Mouse (Mus musculus): ENCODE data around the gene Ppm1k. TPM values are rescaled to one million over a fixed set of nuclear protein-coding genes. Genes with fewer than 3 reads are reported as not detected.

Gene Ppm1k
- total and polyA plus RNA-seq, 3 experiments, result 0.05 to 3.9 (median 2.1) TPM

- DNase-seq (ENCODE audit: low spot score) (peak; percentile 4), ATAC-seq (ENCODE audit: extremely low read depth, insufficient number of reproducible peaks, low FRiP score, poor library complexity, severe bottlenecking) (no peak)
- no peaks in the 10 kb centered on the region for H3K9me3 ChIP-seq (replicated peaks)
- H3K4me3 ChIP-seq (ENCODE audit: low read depth, low read length), result no peak overlapping the region
- no peaks in the 10 kb centered on the region for H3K4me1 ChIP-seq (ENCODE audit: insufficient read depth, low read depth, low read length)
- no peaks in the 10 kb centered on the region for H3K36me3 ChIP-seq (replicated peaks)
- H3K27me3 ChIP-seq (ENCODE audit: insufficient read depth, low read length), result no peaks in the 10 kb centered on the region
- TF ChIP-seq POLR2AphosphoS5 (IDR thresholded peaks at IDR 0.05; ENCODE audit: insufficient replicate concordance, low read depth, low read length) (no peak), TAL1 (conservative IDR thresholded peaks at IDR 0.05; ENCODE audit: low read depth, low read length) (no peak), CTCF (IDR thresholded peaks at IDR 0.05; ENCODE audit: low read depth, low read length) (no peak; the same call in 1 of the 2 replicates), GATA1 (IDR thresholded peaks at IDR 0.05; ENCODE audit: borderline replicate concordance, low read length) (no peak), GATA2 (IDR thresholded peaks at IDR 0.05; ENCODE audit: borderline replicate concordance, low read depth, low read length) (no peak)
These were observed 35.1 kb upstream of the Ppm1k start for GRCm38 (mm10) chr6:57570170-57570974.

- no peaks in the 10 kb centered on the region for H3K27me3 ChIP-seq (ENCODE audit: insufficient read depth, low read length)
- H3K4me1 ChIP-seq (ENCODE audit: insufficient read depth, low read depth, low read length), result no peaks in the 10 kb centered on the region
- TF ChIP-seq GATA2 (IDR thresholded peaks at IDR 0.05; ENCODE audit: borderline replicate concordance, low read depth, low read length) (no peak), GATA1 (IDR thresholded peaks at IDR 0.05; ENCODE audit: borderline replicate concordance, low read length) (no peak), POLR2AphosphoS5 (IDR thresholded peaks at IDR 0.05; ENCODE audit: insufficient replicate concordance, low read depth, low read length) (no peak), CTCF (IDR thresholded peaks at IDR 0.05; ENCODE audit: low read depth, low read length) (no peak), TAL1 (conservative IDR thresholded peaks at IDR 0.05; ENCODE audit: low read depth, low read length) (no peak)
- ATAC-seq (ENCODE audit: extremely low read depth, insufficient number of reproducible peaks, low FRiP score, poor library complexity, severe bottlenecking), result no peak
- no peaks in the 10 kb centered on the region for H3K36me3 ChIP-seq (replicated peaks)
- DNase-seq (ENCODE audit: low spot score), result no peak
- no peaks in the 10 kb centered on the region for H3K9me3 ChIP-seq (replicated peaks)
- no peak overlapping the region for H3K4me3 ChIP-seq (ENCODE audit: low read depth, low read length)
These were observed 32.4 kb upstream of the Ppm1k start for GRCm38 (mm10) chr6:57567630-57568029.

DNA sequence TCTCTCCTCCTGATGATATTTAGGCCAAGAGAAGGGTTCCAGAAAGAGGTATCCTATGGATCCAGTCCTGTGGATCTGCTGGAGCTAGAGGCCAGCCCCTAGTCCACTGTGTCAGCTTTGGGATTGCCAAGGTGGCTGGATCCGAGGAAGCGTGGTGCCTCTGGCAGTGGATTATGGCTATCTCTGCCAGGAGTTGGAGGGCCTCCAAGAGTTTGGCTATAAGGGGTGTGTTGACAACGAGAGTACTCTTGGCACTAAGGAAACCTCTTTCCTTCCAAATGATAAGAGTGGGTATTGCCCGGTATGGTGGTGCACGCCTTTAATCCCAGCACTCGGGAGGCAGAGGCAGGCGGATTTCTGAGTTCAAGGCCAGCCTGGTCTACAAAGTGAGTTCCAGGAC is 30.2 kb upstream of the Ppm1k start:
- ATAC-seq (ENCODE audit: extremely low read depth, insufficient number of reproducible peaks, low FRiP score, poor library complexity, severe bottlenecking), result no peak

GRCm38 (mm10) chr6:57563454-57563853 is 28.2 kb upstream of the Ppm1k start:
- DNase-seq (ENCODE audit: low spot score) (no peak), ATAC-seq (ENCODE audit: extremely low read depth, insufficient number of reproducible peaks, low FRiP score, poor library complexity, severe bottlenecking) (no peak)
- Histone ChIP-seq H3K27me3 (ENCODE audit: insufficient read depth, low read length) (peaks cover 2% of the 10 kb centered on the region; the same call in 1 of the 2 replicates), H3K4me1 (ENCODE audit: insufficient read depth, low read depth, low read length) (no peaks in the 10 kb centered on the region), H3K9me3 (replicated peaks) (no peaks in the 10 kb centered on the region), H3K36me3 (replicated peaks) (no peaks in the 10 kb centered on the region), H3K4me3 (ENCODE audit: low read depth, low read length) (no peak overlapping the region)
- no peak for TF ChIP-seq GATA1 (IDR thresholded peaks at IDR 0.05; ENCODE audit: borderline replicate concordance, low read length)
- no peak for TF ChIP-seq CTCF (IDR thresholded peaks at IDR 0.05; ENCODE audit: low read depth, low read length)
- TF ChIP-seq POLR2AphosphoS5 (IDR thresholded peaks at IDR 0.05; ENCODE audit: insufficient replicate concordance, low read depth, low read length), result no peak
- no peak for TF ChIP-seq GATA2 (IDR thresholded peaks at IDR 0.05; ENCODE audit: borderline replicate concordance, low read depth, low read length)
- TF ChIP-seq TAL1 (conservative IDR thresholded peaks at IDR 0.05; ENCODE audit: low read depth, low read length), result no peak

More for the DNA sequence above, 30.2 kb upstream of the Ppm1k start:
- H3K36me3 ChIP-seq (replicated peaks), result no peaks in the 10 kb centered on the region
- no peaks in the 10 kb centered on the region for H3K4me1 ChIP-seq (ENCODE audit: insufficient read depth, low read depth, low read length)
- peaks cover 2% of the 10 kb centered on the region; the same call in 1 of the 2 replicates for H3K27me3 ChIP-seq (ENCODE audit: insufficient read depth, low read length)
- no peak overlapping the region for H3K4me3 ChIP-seq (ENCODE audit: low read depth, low read length)
- H3K9me3 ChIP-seq (replicated peaks), result no peaks in the 10 kb centered on the region
- no peak for DNase-seq (ENCODE audit: low spot score)
- TF ChIP-seq CTCF (IDR thresholded peaks at IDR 0.05; ENCODE audit: low read depth, low read length), result no peak
- TF ChIP-seq GATA2 (IDR thresholded peaks at IDR 0.05; ENCODE audit: borderline replicate concordance, low read depth, low read length), result no peak
- TF ChIP-seq POLR2AphosphoS5 (IDR thresholded peaks at IDR 0.05; ENCODE audit: insufficient replicate concordance, low read depth, low read length), result no peak
- no peak for TF ChIP-seq TAL1 (conservative IDR thresholded peaks at IDR 0.05; ENCODE audit: low read depth, low read length)
- no peak for TF ChIP-seq GATA1 (IDR thresholded peaks at IDR 0.05; ENCODE audit: borderline replicate concordance, low read length)

GRCm38 (mm10) chr6:57557796-57558317 is 22.6 kb upstream of the Ppm1k start:
- no peak for ATAC-seq (ENCODE audit: extremely low read depth, insufficient number of reproducible peaks, low FRiP score, poor library complexity, severe bottlenecking)
- no peak for TF ChIP-seq CTCF (IDR thresholded peaks at IDR 0.05; ENCODE audit: low read depth, low read length)
- no peak for TF ChIP-seq GATA1 (IDR thresholded peaks at IDR 0.05; ENCODE audit: borderline replicate concordance, low read length)
- no peak for TF ChIP-seq POLR2AphosphoS5 (IDR thresholded peaks at IDR 0.05; ENCODE audit: insufficient replicate concordance, low read depth, low read length)
- TF ChIP-seq TAL1 (conservative IDR thresholded peaks at IDR 0.05; ENCODE audit: low read depth, low read length), result no peak
- no peak for TF ChIP-seq GATA2 (IDR thresholded peaks at IDR 0.05; ENCODE audit: borderline replicate concordance, low read depth, low read length)

GRCm38 (mm10) chr6:57551211-57551796 is 16.0 kb upstream of the Ppm1k start:
- Histone ChIP-seq H3K27me3 (ENCODE audit: insufficient read depth, low read length) (no peaks in the 10 kb centered on the region), H3K9me3 (replicated peaks) (no peaks in the 10 kb centered on the region), H3K36me3 (replicated peaks) (no peaks in the 10 kb centered on the region), H3K4me1 (ENCODE audit: insufficient read depth, low read depth, low read length) (no peaks in the 10 kb centered on the region), H3K4me3 (ENCODE audit: low read depth, low read length) (no peak overlapping the region)
- no peak for ATAC-seq (ENCODE audit: extremely low read depth, insufficient number of reproducible peaks, low FRiP score, poor library complexity, severe bottlenecking)
- no peak for DNase-seq (ENCODE audit: low spot score)
- TF ChIP-seq TAL1 (conservative IDR thresholded peaks at IDR 0.05; ENCODE audit: low read depth, low read length) (no peak), POLR2AphosphoS5 (IDR thresholded peaks at IDR 0.05; ENCODE audit: insufficient replicate concordance, low read depth, low read length) (no peak), GATA2 (IDR thresholded peaks at IDR 0.05; ENCODE audit: borderline replicate concordance, low read depth, low read length) (no peak)

More at GRCm38 (mm10) chr6:57557796-57558317, 22.6 kb upstream of the Ppm1k start:
- DNase-seq (ENCODE audit: low spot score), result no peak
- peaks cover 2% of the 10 kb centered on the region; the same call in 1 of the 2 replicates for H3K27me3 ChIP-seq (ENCODE audit: insufficient read depth, low read length)
- H3K36me3 ChIP-seq (replicated peaks), result no peaks in the 10 kb centered on the region
- H3K4me3 ChIP-seq (ENCODE audit: low read depth, low read length), result no peak overlapping the region
- H3K9me3 ChIP-seq (replicated peaks), result no peaks in the 10 kb centered on the region
- H3K4me1 ChIP-seq (ENCODE audit: insufficient read depth, low read depth, low read length), result no peaks in the 10 kb centered on the region
